Mouse (Mus musculus): ENCODE results near the gene Abcb11. TPM values are rescaled to one million over a fixed set of nuclear protein-coding genes. Genes with fewer than 3 reads are reported as not detected.

The Abcb11 gene
- polyA plus RNA-seq, 1 experiment, result not detected

GRCm38 (mm10) chr2:69232101-69232500 lies 110.3 kb downstream of the Abcb11 start:
- Histone ChIP-seq H3K27ac (ENCODE audit: insufficient read depth, low read depth, low read length) (no peak overlapping the region), H3K4me3 (ENCODE audit: insufficient read depth, low read depth, low read length) (no peak overlapping the region), H3K4me1 (ENCODE audit: control insufficient read depth, insufficient read depth, low read length) (peaks cover 6% of the 10 kb centered on the region; the same call in 1 of the 2 replicates)
- no peak for TF ChIP-seq CTCF (IDR thresholded peaks at IDR 0.05; ENCODE audit: insufficient read depth, low read depth, low read length)
- TF ChIP-seq POLR2A (IDR thresholded peaks at IDR 0.05; ENCODE audit: insufficient read depth, low read depth, low read length), result no peak

DNA sequence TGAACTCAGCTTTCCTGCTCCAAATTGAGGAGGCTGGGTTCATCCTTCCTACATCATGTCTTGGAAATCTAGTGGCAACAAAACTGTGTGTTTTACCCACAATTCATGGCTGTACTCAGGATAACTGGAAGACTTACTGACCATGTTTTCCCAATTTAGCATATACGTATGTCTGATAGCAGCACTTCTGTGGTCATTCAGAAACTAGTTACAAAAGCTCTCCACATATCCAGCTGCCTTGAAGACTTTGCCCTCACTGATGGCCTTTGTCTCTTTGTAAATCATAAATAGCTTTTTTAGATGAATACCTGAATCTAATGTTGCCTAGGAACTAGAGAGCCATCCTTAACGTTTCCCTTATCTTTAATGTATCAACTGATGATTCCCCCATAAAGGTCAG lies 112.3 kb downstream of the Abcb11 start:
- 59% methylated on average over 2 of the region's 2 CpGs for WGBS
- Histone ChIP-seq H3K4me3 (ENCODE audit: insufficient read depth, low read depth, low read length) (no peak overlapping the region), H3K27ac (ENCODE audit: insufficient read depth, low read depth, low read length) (no peak overlapping the region), H3K4me1 (ENCODE audit: control insufficient read depth, insufficient read depth, low read length) (peaks cover 6% of the 10 kb centered on the region; the same call in 1 of the 2 replicates)
- no peak for TF ChIP-seq POLR2A (IDR thresholded peaks at IDR 0.05; ENCODE audit: insufficient read depth, low read depth, low read length)
- no peak for TF ChIP-seq CTCF (IDR thresholded peaks at IDR 0.05; ENCODE audit: insufficient read depth, low read depth, low read length)

- 58% methylated on average over 6 of the region's 6 CpGs for WGBS
- no peak overlapping the region for H3K4me3 ChIP-seq (ENCODE audit: insufficient read depth, low read depth, low read length)
- TF ChIP-seq CTCF (IDR thresholded peaks at IDR 0.05; ENCODE audit: insufficient read depth, low read depth, low read length) (no peak), POLR2A (IDR thresholded peaks at IDR 0.05; ENCODE audit: insufficient read depth, low read depth, low read length) (no peak)
- no peak overlapping the region for H3K27ac ChIP-seq (ENCODE audit: insufficient read depth, low read depth, low read length)
- H3K4me1 ChIP-seq (ENCODE audit: control insufficient read depth, insufficient read depth, low read length), result peaks cover 6% of the 10 kb centered on the region; the same call in 1 of the 2 replicates
These were observed 113.8 kb downstream of the Abcb11 start for GRCm38 (mm10) chr2:69228635-69229034.

GRCm38 (mm10) chr2:69226876-69227275 lies 115.5 kb downstream of the Abcb11 start:
- Histone ChIP-seq H3K4me3 (ENCODE audit: insufficient read depth, low read depth, low read length) (no peak overlapping the region), H3K4me1 (ENCODE audit: control insufficient read depth, insufficient read depth, low read length) (peaks cover 6% of the 10 kb centered on the region; the same call in 1 of the 2 replicates), H3K27ac (ENCODE audit: insufficient read depth, low read depth, low read length) (no peak overlapping the region)
- no peak for TF ChIP-seq CTCF (IDR thresholded peaks at IDR 0.05; ENCODE audit: insufficient read depth, low read depth, low read length)
- TF ChIP-seq POLR2A (IDR thresholded peaks at IDR 0.05; ENCODE audit: insufficient read depth, low read depth, low read length), result no peak
- WGBS, result 96% methylated on average over 9 of the region's 9 CpGs

- Histone ChIP-seq H3K4me1 (ENCODE audit: control insufficient read depth, insufficient read depth, low read length) (peaks cover 2% of the 10 kb centered on the region; the same call in 1 of the 2 replicates), H3K4me3 (ENCODE audit: insufficient read depth, low read depth, low read length) (no peak overlapping the region), H3K27ac (ENCODE audit: insufficient read depth, low read depth, low read length) (no peak overlapping the region)
- no peak for TF ChIP-seq CTCF (IDR thresholded peaks at IDR 0.05; ENCODE audit: insufficient read depth, low read depth, low read length)
- no peak for TF ChIP-seq POLR2A (IDR thresholded peaks at IDR 0.05; ENCODE audit: insufficient read depth, low read depth, low read length)
- WGBS, result 73% methylated on average over 2 of the region's 2 CpGs
These were observed 117.7 kb downstream of the Abcb11 start for GRCm38 (mm10) chr2:69224724-69225123.

DNA sequence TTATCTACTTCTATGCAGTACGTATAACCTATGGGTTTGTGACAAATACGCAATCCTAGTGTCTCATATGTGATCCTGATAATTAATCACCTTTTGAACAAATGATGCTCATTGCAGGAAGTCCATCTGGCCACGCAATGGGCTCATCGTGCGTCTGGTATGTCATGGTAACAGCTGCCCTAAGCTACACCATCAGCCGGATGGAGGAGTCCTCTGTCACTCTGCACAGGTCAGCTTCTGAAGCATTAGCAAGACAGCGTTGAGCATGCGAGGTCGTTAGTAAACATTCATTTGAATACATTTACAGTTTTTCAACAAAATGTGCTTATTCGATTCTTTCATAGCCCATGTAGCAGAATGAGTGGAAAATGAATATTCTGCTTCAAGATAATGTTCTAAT lies 119.6 kb downstream of the Abcb11 start:
- TF ChIP-seq POLR2A (IDR thresholded peaks at IDR 0.05; ENCODE audit: insufficient read depth, low read depth, low read length) (no peak), CTCF (IDR thresholded peaks at IDR 0.05; ENCODE audit: insufficient read depth, low read depth, low read length) (no peak)
- no peak overlapping the region for H3K4me3 ChIP-seq (ENCODE audit: insufficient read depth, low read depth, low read length)
- WGBS, result 64% methylated on average over 10 of the region's 10 CpGs
- H3K27ac ChIP-seq (ENCODE audit: insufficient read depth, low read depth, low read length), result no peak overlapping the region
- no peaks in the 10 kb centered on the region for H3K4me1 ChIP-seq (ENCODE audit: control insufficient read depth, insufficient read depth, low read length)

DNA sequence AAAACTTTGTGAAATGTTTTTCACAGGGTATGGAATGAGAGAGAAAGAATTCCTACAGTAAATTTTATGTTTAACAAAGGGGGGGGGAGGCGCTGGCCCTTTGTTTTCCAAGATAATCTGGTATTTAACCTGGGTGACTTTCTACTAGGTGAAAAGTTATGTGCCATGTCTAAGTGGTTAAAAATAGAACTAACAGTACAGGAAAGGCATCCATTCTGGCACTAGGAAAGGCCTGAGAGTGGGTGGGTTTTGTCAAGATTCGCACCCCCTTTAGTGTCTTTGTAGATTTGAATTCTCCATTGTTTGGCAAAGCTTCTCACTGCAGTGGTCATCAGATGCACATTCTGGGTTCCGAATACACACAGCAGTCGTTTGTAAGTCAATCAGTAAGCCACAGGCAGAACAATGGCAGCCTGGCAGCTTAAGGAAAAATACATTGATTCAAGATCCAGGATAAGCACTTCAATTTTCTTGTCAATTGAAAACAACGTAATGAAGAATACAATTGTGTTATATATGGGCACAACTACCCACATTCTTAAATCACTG lies 120.5 kb downstream of the Abcb11 start:
- Histone ChIP-seq H3K4me3 (ENCODE audit: insufficient read depth, low read depth, low read length) (no peak overlapping the region), H3K27ac (ENCODE audit: insufficient read depth, low read depth, low read length) (no peak overlapping the region), H3K4me1 (ENCODE audit: control insufficient read depth, insufficient read depth, low read length) (no peaks in the 10 kb centered on the region)
- 64% methylated on average over 5 of the region's 5 CpGs for WGBS
- no peak for TF ChIP-seq CTCF (IDR thresholded peaks at IDR 0.05; ENCODE audit: insufficient read depth, low read depth, low read length)
- no peak for TF ChIP-seq POLR2A (IDR thresholded peaks at IDR 0.05; ENCODE audit: insufficient read depth, low read depth, low read length)

DNA sequence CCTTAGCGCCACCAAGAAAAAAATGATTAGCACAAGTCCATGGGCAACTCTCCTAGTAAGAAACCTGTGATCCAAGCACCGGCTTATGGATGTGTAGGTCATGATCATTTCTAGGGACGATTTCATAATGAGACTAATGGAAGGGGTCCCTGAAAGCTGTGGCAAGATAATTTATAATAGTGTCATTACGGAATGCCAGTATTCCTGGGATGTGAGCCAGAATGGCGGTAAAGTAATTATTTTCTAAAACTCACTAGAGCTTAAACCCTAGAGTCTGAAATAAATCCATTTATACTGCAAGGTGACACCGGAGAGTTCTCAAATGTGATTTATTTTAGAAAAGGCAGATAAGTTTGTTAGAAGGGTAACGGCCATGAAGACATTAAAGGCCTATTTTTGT lies 127.2 kb downstream of the Abcb11 start:
- no peak overlapping the region for H3K27ac ChIP-seq (ENCODE audit: insufficient read depth, low read depth, low read length)
- WGBS, result 58% methylated on average over 7 of the region's 7 CpGs
- no peak overlapping the region for H3K4me3 ChIP-seq (ENCODE audit: insufficient read depth, low read depth, low read length)
- TF ChIP-seq CTCF (IDR thresholded peaks at IDR 0.05; ENCODE audit: insufficient read depth, low read depth, low read length) (no peak), POLR2A (IDR thresholded peaks at IDR 0.05; ENCODE audit: insufficient read depth, low read depth, low read length) (no peak)
- no peaks in the 10 kb centered on the region for H3K4me1 ChIP-seq (ENCODE audit: control insufficient read depth, insufficient read depth, low read length)

GRCm38 (mm10) chr2:69212652-69213051 lies 129.8 kb downstream of the Abcb11 start:
- no peak for TF ChIP-seq POLR2A (IDR thresholded peaks at IDR 0.05; ENCODE audit: insufficient read depth, low read depth, low read length)
- TF ChIP-seq CTCF (IDR thresholded peaks at IDR 0.05; ENCODE audit: insufficient read depth, low read depth, low read length), result no peak
- Histone ChIP-seq H3K27ac (ENCODE audit: insufficient read depth, low read depth, low read length) (no peak overlapping the region), H3K4me3 (ENCODE audit: insufficient read depth, low read depth, low read length) (no peak overlapping the region), H3K4me1 (ENCODE audit: control insufficient read depth, insufficient read depth, low read length) (no peaks in the 10 kb centered on the region)
- 52% methylated on average over 10 of the region's 10 CpGs for WGBS

- no peak within 1 kb of the TSS for H3K4me3 ChIP-seq (ENCODE audit: insufficient read depth, low read depth, low read length)
- TF ChIP-seq POLR2A (IDR thresholded peaks at IDR 0.05; ENCODE audit: insufficient read depth, low read depth, low read length) (no peak), CTCF (IDR thresholded peaks at IDR 0.05; ENCODE audit: insufficient read depth, low read depth, low read length) (no peak)
- WGBS, result 87% methylated on average over 7 of the region's 7 CpGs
- no peak within 1 kb of the TSS for H3K27ac ChIP-seq (ENCODE audit: insufficient read depth, low read depth, low read length)
- no peaks in the 10 kb centered on the region for H3K4me1 ChIP-seq (ENCODE audit: control insufficient read depth, insufficient read depth, low read length)
These were observed 131.6 kb downstream of the Abcb11 start, which contains the start of gene G6pc2 for GRCm38 (mm10) chr2:69210773-69211172. Gene G6pc2 (plus strand): TSS chr2:69211073.
